Mouse (Mus musculus) lung, embryonic 16.5 days (tissue): ENCODE results near the gene Myo6. TPM values are rescaled to one million over a fixed set of nuclear protein-coding genes. Genes with fewer than 3 reads are reported as not detected.
A peak's percentile ranks its signal among the peaks of the same experiment; 100 is the strongest.

Source experiments
- ATAC-seq: fragments of 200-750 bp; cut with Nextera tagmentation; 2 replicates; pipeline ENCODE4 v1.8.0; 2017; ENCODE audit warnings: low read depth, mild to moderate bottlenecking, moderate library complexity
- H3K27ac ChIP-seq: fragments of 300-500 bp; sonication (generic); 2 replicates; pipeline ENCODE4 v1.5.1; 2014; ENCODE audit warnings: mild to moderate bottlenecking, control low read depth, low read length
- H3K27me3 ChIP-seq: fragments of 300-500 bp; sonication (generic); 2 replicates; pipeline ENCODE4 v1.6.1; 2014; ENCODE audit warnings: low read depth, low read length, mixed read lengths; ENCODE audit not compliant: control insufficient read depth, insufficient read depth
- H3K36me3 ChIP-seq: fragments of 300-500 bp; sonication (generic); 2 replicates; pipeline ENCODE4 v1.6.1; 2014; ENCODE audit warnings: low read length; ENCODE audit not compliant: control insufficient read depth, insufficient read depth
- H3K4me1 ChIP-seq: fragments of 300-500 bp; sonication (generic); replicated peaks from 2 replicates; pipeline ENCODE4 v1.6.1; 2014; ENCODE audit warnings: low read length, mixed read lengths; ENCODE audit not compliant: control insufficient read depth, insufficient read depth
- H3K4me2 ChIP-seq: fragments of 300-500 bp; sonication (generic); 2 replicates; pipeline ENCODE4 v1.6.1; 2014; ENCODE audit warnings: low read depth, low read length, control low read depth
- H3K4me3 ChIP-seq: fragments of 300-500 bp; sonication (generic); 2 replicates; pipeline ENCODE4 v1.5.1; 2014; ENCODE audit warnings: mild to moderate bottlenecking, low read length, control low read depth
- H3K9ac ChIP-seq: fragments of 300-500 bp; sonication (generic); 2 replicates; pipeline ENCODE4 v1.6.1; 2014; ENCODE audit warnings: low read length, control low read depth
- H3K9me3 ChIP-seq: fragments of 300-500 bp; sonication (generic); 2 replicates; pipeline ENCODE4 v1.6.1; 2016; ENCODE audit warnings: low read length; ENCODE audit not compliant: control insufficient read depth
- WGBS: fragments of 180-500 bp; shearing (Covaris S2); extraction: QIAGEN DNeasy Blood & Tissue Kit; methylation state at CpG from one replicate; pipeline ENCODE4 v1.1.7; 2014; 5-methylcytosine and 5-hydroxymethylcytosine counted together
- polyA plus RNA-seq: library from polyadenylated mRNA; unstranded; fragments of >200 nt; fragmentation: Nextera tagmentation; extraction: Ambion mirVana; gene quantifications from 2 replicates; pipeline ENCODE4 v1.2.1, GENCODE M21; 2015

The Myo6 gene
- 27.9 and 29.0 TPM in 2 replicates for polyA plus RNA-seq

DNA sequence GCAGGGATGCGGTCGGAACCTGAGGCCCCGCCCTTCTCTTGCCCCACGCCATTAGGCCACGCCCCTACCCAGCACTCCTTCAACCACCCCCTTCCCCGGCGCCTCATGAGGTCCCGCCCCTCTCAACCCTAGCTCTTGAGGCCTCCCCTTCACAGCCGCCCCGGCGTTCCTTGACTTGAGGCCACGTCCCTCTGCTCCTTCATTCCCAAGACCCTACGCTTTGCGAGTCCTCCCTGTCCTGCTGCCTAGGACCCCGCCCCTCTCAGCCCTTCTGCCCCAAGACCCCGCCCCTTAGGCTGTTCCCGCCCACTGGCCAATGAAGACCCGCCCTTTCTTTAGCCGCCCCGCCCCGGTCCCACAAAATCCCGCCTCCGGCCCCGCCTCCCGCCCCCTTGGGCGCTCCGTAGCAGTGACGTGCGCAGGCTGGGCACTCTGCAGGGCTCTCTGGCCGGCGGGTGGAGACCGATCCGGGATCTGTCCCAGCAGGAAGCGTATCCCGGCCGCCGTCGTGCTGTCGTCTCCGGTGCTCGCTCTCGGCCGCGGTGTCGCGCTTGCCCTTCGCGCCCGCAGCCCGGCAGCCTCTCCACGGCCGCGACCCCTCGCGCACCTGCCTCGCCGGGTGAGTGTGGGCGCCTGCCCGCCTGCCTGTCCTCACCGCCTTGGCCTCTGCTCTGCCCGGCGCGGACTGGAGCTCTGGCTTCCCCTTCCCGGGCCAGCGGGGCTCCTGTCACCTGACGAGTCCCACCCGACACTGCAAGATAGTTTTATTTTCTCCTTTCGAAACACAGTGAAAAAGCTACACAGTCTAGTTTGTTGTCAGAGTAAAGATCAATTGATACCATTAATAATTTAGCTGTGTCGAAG is at the start of gene Myo6:
Gene Myo6 (plus strand): TSS at position 421 of the 864 bp plus-strand sequence.
- Histone ChIP-seq H3K27me3 (no peaks in the 10 kb centered on the region), H3K4me1 (peaks cover 12% of the 10 kb centered on the region; the same call in 1 of the 2 replicates), H3K4me2 (peak within 1 kb of the TSS; percentile 90), H3K9ac (peak within 1 kb of the TSS; percentile 93), H3K36me3 (no peaks in the 10 kb centered on the region), H3K27ac (peak within 1 kb of the TSS; percentile 91), H3K4me3 (peak within 1 kb of the TSS; percentile 93), H3K9me3 (no peaks in the 10 kb centered on the region; the same call in 1 of the 2 replicates)
- ATAC-seq: peak; percentile 99
- under 1% methylated on average over 67 of the region's 69 CpGs for WGBS

DNA sequence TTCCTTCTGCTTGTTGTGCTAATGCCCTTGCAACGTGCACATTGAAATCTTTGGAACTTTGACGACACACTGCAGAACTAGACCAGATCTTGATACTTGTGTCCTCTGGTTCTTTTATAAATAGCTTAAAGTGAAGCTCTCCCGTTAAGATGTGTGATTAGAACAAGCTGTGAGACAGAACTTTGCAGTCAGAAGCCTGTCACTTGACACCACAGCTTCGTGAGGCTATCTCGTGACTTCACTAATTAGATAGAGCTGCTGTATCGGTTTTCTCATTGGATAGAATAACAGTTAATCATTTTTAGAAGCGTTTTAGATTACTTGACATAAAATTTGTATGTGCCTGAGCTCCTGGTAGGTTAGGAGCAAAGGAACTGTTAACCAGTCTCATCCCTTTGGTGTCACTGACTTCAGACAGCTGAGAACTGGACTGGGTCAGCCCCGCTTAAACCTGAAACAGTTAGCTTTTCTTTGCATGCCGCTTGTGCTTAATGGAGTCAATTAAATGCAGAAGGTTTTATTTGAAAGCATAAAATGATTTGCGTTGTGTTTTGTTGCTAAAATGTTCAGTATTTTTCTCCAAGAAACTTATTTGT is 18.7 kb upstream of the Myo6 start:
- Histone ChIP-seq H3K27me3 (no peaks in the 10 kb centered on the region), H3K9me3 (no peaks in the 10 kb centered on the region), H3K4me1 (no peaks in the 10 kb centered on the region), H3K27ac (no peak overlapping the region), H3K4me3 (no peak overlapping the region), H3K9ac (no peak overlapping the region), H3K36me3 (peaks cover 29% of the 10 kb centered on the region), H3K4me2 (no peak overlapping the region)
- no peak for ATAC-seq
- WGBS: 64% methylated on average over 10 of the region's 10 CpGs

DNA sequence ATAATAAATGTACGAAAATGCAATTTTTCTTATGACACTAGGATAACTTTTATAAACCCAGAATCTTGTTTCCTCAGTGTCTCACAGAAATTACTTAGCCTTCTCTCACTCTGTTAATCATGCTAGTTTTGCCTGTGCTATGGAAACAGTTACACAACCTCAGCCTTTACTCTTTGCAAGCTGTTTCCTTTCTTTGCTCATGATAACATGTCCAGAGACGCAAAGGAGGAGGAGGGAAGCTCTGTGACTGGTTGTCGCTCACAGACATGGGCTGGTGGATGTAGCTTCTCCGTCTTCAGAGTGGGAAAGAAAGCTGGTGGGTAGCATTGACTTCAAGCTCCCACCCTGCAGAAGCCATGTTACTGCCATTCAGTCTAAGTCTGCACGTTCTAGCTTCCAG is 15.2 kb upstream of the Myo6 start:
- peak; percentile 78 for ATAC-seq
- no peaks in the 10 kb centered on the region for H3K27me3 ChIP-seq

DNA sequence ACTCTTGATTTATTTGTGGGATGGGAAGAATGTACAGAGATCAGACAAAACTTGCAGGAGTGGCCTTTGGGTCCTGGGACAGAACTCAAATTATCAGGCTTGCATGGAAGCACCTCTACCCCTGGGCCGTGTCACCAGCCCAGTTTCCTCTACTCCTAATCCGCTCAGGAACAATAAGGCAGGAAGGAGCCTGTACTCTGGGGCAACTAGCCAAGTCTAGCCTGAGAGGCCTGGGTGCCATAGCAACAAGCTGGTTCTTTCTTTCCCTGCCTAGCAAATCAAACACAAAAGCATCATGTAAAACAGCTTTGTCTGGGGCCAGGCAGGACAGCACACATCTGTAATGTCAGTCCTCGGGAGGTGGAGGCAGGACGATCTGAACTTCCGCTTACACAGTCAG is 9.6 kb upstream of the Myo6 start:
- Histone ChIP-seq H3K27me3 (no peaks in the 10 kb centered on the region), H3K9me3 (no peaks in the 10 kb centered on the region), H3K9ac (no peak overlapping the region), H3K27ac (no peak overlapping the region), H3K36me3 (peaks cover 2% of the 10 kb centered on the region; the same call in 1 of the 2 replicates), H3K4me2 (no peak overlapping the region), H3K4me3 (no peak overlapping the region), H3K4me1 (no peaks in the 10 kb centered on the region; the same call in 1 of the 2 replicates)
- ATAC-seq: peak; percentile 87
- WGBS: 66% methylated on average over 5 of the region's 5 CpGs

More for the DNA sequence above, 15.2 kb upstream of the Myo6 start:
- Histone ChIP-seq H3K36me3 (peaks cover 9% of the 10 kb centered on the region), H3K4me2 (no peak overlapping the region), H3K27ac (no peak overlapping the region), H3K9ac (no peak overlapping the region), H3K4me1 (no peaks in the 10 kb centered on the region), H3K4me3 (no peak overlapping the region), H3K9me3 (no peaks in the 10 kb centered on the region)
- 66% methylated on average over 5 of the region's 5 CpGs for WGBS

DNA sequence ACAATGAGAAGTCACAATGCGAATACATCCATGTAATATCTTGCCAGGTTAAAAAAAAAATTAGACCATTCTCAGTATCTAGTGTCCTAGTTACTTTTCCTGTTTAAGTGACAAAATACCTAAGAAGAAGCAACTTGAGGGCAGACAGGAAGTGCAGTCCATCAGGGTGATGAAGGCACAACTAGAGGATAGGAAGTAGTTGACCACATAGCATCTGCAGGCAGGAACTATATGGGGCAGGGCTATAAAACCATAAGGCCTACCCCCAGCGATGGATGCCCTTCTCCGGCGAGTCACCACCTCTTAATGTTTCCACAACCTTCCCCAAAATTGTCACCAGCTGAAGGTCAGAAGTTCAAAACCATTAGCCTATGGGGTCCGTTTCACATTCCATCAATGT is 8.1 kb upstream of the Myo6 start:
- ATAC-seq: no peak
- WGBS: 74% methylated on average over 5 of the region's 5 CpGs
- Histone ChIP-seq H3K4me3 (no peak overlapping the region), H3K27me3 (no peaks in the 10 kb centered on the region), H3K4me1 (no peaks in the 10 kb centered on the region; the same call in 1 of the 2 replicates), H3K36me3 (peaks cover 2% of the 10 kb centered on the region; the same call in 1 of the 2 replicates), H3K9me3 (no peaks in the 10 kb centered on the region), H3K4me2 (no peak overlapping the region), H3K27ac (no peak overlapping the region), H3K9ac (no peak overlapping the region)

DNA sequence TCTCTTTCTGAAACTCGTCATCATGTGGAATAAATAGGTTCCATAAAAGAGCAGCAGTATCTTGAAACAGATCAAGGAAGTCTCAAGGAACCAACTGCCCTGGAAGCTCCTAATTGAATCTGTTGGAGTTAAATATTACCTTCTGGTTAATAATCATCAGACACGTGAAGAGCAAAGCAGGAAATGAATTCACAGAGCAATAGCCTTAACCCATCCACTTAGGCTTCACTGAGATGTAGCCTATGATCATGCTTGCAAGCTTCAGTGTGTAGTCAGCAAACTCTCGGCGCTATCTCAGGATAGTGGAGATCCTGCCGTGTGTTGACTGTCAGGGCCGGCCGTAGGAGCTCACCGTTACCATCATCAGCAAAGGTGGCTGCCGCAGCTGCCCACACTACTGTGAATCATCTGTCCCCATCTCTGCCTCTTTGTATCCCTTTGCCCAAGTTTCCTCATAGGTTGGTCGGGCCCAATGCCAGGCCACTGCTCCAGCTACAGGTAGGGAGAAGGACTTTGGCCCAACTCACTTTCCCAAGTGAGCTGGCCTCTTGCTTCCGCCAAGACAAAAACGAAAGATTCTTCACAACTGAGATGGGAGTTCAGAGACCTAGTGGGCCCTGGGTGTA is 6.9 kb upstream of the Myo6 start:
- no peaks in the 10 kb centered on the region; the same call in 1 of the 2 replicates for H3K9me3 ChIP-seq
- no peak for ATAC-seq
- H3K27me3 ChIP-seq: no peaks in the 10 kb centered on the region
- H3K4me2 ChIP-seq: no peak overlapping the region
- no peak overlapping the region for H3K9ac ChIP-seq
- H3K4me1 ChIP-seq: no peaks in the 10 kb centered on the region; the same call in 1 of the 2 replicates
- H3K4me3 ChIP-seq: no peak overlapping the region
- no peaks in the 10 kb centered on the region for H3K36me3 ChIP-seq
- 73% methylated on average over 12 of the region's 12 CpGs for WGBS
- no peak overlapping the region for H3K27ac ChIP-seq

DNA sequence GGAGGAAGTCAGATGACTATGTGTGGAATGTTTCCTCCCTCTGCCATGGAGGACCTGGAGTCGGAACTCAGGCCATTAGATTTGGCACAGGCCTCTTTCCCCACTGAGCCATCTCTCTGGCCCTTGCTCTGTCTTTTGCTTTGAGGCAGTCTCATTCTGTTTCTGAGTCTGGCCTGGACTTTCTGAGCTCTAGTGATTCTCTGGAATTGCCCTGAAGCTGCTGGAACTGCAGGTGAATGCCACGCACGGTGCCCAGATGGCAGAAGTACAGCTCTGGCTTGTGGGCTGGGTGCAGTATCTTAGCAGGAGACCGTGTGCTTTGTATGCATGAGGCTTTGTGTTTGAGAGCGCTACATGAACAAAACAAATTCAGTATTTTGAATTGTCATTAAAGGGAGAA is 5.9 kb upstream of the Myo6 start:
- H3K36me3 ChIP-seq: no peaks in the 10 kb centered on the region
- no peak overlapping the region for H3K4me2 ChIP-seq
- H3K9me3 ChIP-seq: no peaks in the 10 kb centered on the region; the same call in 1 of the 2 replicates
- H3K27ac ChIP-seq: no peak overlapping the region
- no peak overlapping the region for H3K4me3 ChIP-seq
- H3K4me1 ChIP-seq: peaks cover under 1% of the 10 kb centered on the region; the same call in 1 of the 2 replicates
- ATAC-seq: no peak
- no peak overlapping the region for H3K9ac ChIP-seq
- 84% methylated on average over 5 of the region's 5 CpGs for WGBS
- H3K27me3 ChIP-seq: no peaks in the 10 kb centered on the region

DNA sequence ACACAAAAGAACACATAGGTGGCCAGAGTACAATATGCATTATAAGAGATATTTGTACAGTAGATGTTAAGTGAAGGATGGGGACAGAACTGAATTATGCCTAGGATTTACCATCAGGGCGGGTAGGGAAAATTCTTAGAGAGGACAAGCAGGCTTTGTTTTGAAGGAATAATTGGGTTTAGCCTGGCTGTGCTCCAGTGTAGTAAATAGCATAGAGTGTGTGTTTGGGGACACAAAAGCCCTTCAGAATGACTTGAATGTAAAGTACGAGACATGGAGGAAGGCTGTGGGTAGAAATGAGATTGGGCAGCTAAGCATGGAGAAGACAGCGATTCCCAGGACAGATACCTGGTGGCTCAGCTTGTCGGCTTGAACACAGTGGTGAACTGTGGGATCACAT is 3.4 kb upstream of the Myo6 start:
- no peaks in the 10 kb centered on the region for H3K36me3 ChIP-seq
- 74% methylated on average over 4 of the region's 4 CpGs for WGBS
- no peaks in the 10 kb centered on the region for H3K27me3 ChIP-seq
- H3K9me3 ChIP-seq: no peaks in the 10 kb centered on the region; the same call in 1 of the 2 replicates
- no peak overlapping the region for H3K4me3 ChIP-seq
- H3K27ac ChIP-seq: no peak overlapping the region
- ATAC-seq: no peak
- peaks cover 7% of the 10 kb centered on the region; the same call in 1 of the 2 replicates for H3K4me1 ChIP-seq
- no peak overlapping the region for H3K4me2 ChIP-seq
- H3K9ac ChIP-seq: no peak overlapping the region
